ENCODE assay signal across 9 mouse cellular contexts in the genomic region with DNA sequence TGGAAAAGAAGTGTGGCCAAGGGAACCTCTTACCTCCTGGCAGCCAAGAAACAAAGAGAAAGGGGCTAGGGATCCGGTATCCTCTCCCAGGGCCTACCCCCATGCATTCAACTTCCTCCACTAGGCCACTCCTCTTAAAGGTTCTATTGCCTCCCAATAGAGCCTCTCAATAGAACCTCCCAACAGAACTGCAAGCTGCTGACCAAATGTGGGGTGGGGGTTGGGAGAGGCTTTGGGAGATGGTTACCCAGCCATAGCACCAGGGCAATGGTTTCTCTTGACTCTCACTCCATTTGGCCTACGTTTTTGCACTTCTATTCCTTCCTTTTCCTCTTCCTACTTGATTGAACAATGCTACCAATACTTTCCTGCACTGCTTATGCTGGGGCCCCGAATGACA.
A peak's percentile ranks its signal among the peaks of the same experiment; 100 is the strongest.
DNase-seq lines count a peak whose midpoint lies in the region; ATAC-seq and TF ChIP-seq lines count a peak whose summit lies in the region.
"Had no signal": no experiment of that assay in that cellular context is flagged by ENCODE, and none has a peak within 500 bp of the region (broad histone marks: within the 10 kb centered on the region; RNA-seq: fewer than 3 reads in every experiment).

No protein-coding gene starts in this region.

- H3K79me2 ChIP-seq in heart, adult 2 months (replicated peaks; ENCODE audit: control insufficient read depth, insufficient read depth, low read length) = no peaks in the 10 kb centered on the region

- H3K27me3 ChIP-seq in heart, adult 2 months (ENCODE audit: control insufficient read depth, insufficient read depth, low read length) = no peaks in the 10 kb centered on the region
- no peaks in the 10 kb centered on the region for H3K27me3 ChIP-seq in lung, embryonic 15.5 days
- no peaks in the 10 kb centered on the region for H3K27me3 ChIP-seq in forebrain, postnatal 0 days (ENCODE audit: insufficient read depth, low read length)
- H3K27me3 ChIP-seq in small intestine, adult 2 months (ENCODE audit: control insufficient read depth, insufficient read depth, low read length) = no peaks in the 10 kb centered on the region

- no peak for TF ChIP-seq CTCF in heart, adult 2 months (IDR thresholded peaks at IDR 0.05)
- TF ChIP-seq CTCF in forebrain, postnatal 0 days (IDR thresholded peaks at IDR 0.05; ENCODE audit: low read depth) = no peak
- no peak for TF ChIP-seq CTCF in small intestine, adult 2 months (IDR thresholded peaks at IDR 0.05; ENCODE audit: extremely low read depth, insufficient read length, insufficient replicate concordance, low read depth, low read length)

- DNase-seq in heart, adult 2 months = no peak
- DNase-seq in heart, adult 9 months (ENCODE audit: low spot score in 2 of 2) = no peak
- no peak for DNase-seq in lung, postnatal 4 days
- no peak for DNase-seq in forebrain, postnatal 0 days
- DNase-seq in left cerebral cortex, postnatal 10 days (ENCODE audit: extremely low spot score in 1 of 2, low spot score in 2 of 2) = no peak
- DNase-seq in yolk sac, embryonic 10.5 days (ENCODE audit: low spot score) = no peak

- H3K36me3 ChIP-seq in heart, adult 2 months (ENCODE audit: control insufficient read depth, insufficient read depth, low read length) = peaks cover 4% of the 10 kb centered on the region
- H3K36me3 ChIP-seq in lung, embryonic 15.5 days = no peaks in the 10 kb centered on the region
- no peaks in the 10 kb centered on the region for H3K36me3 ChIP-seq in forebrain, postnatal 0 days (ENCODE audit: insufficient read depth)
- H3K36me3 ChIP-seq in small intestine, adult 2 months (ENCODE audit: control insufficient read depth, insufficient read depth, low read length) = no peaks in the 10 kb centered on the region

- peak overlapping the region; percentile 40; the same call in 1 of the 2 replicates for H3K4me2 ChIP-seq in lung, embryonic 15.5 days
- peak overlapping the region; percentile 38; the same call in 1 of the 2 replicates for H3K4me2 ChIP-seq in forebrain, postnatal 0 days (ENCODE audit: low read depth)

- H3K4me1 ChIP-seq in heart, adult 2 months (ENCODE audit: control insufficient read depth, insufficient read depth, low read length) = peaks cover 14% of the 10 kb centered on the region
- peaks cover 32% of the 10 kb centered on the region for H3K4me1 ChIP-seq in lung, embryonic 15.5 days
- peaks cover 12% of the 10 kb centered on the region for H3K4me1 ChIP-seq in forebrain, postnatal 0 days (ENCODE audit: insufficient read depth)
- H3K4me1 ChIP-seq in small intestine, adult 2 months (ENCODE audit: control insufficient read depth, insufficient read depth, insufficient read length, low read length) = no peaks in the 10 kb centered on the region

- intact Hi-C loops in heart, adult 2 months (cut with DNase I) = no loop called here
- intact Hi-C loops in left cerebral cortex, postnatal 10 days (cut with DNase I) = no loop called here

- H3K4me3 ChIP-seq in heart, adult 2 months = no peak overlapping the region; the same call in 1 of the 2 replicates
- no peak overlapping the region for H3K4me3 ChIP-seq in lung, embryonic 15.5 days
- no peak overlapping the region for H3K4me3 ChIP-seq in forebrain, postnatal 0 days (ENCODE audit: low read depth, low read length)
- H3K4me3 ChIP-seq in small intestine, adult 2 months (ENCODE audit: low read depth, low read length) = no peak overlapping the region
- H3K4me3 ChIP-seq: myocyte had no signal

- H3K27ac ChIP-seq in heart, adult 2 months = peak overlapping the region; percentile 78
- H3K27ac ChIP-seq in lung, embryonic 15.5 days = peak overlapping the region; percentile 29; the same call in 1 of the 2 replicates
- no peak overlapping the region for H3K27ac ChIP-seq in forebrain, postnatal 0 days (ENCODE audit: low read depth, low read length)
- 0 out of 2 replicates have a peak overlapping the region, but pooled peaks have one; percentile 31 for H3K27ac ChIP-seq in small intestine, adult 2 months (ENCODE audit: insufficient read depth, low read depth, low read length)

- TF ChIP-seq EP300 in heart, adult 2 months (IDR thresholded peaks at IDR 0.05; ENCODE audit: insufficient read depth, low read depth, low read length) = no peak

- no peak for ATAC-seq in lung, embryonic 15.5 days (ENCODE audit: borderline replicate concordance, extremely low read depth, low FRiP score, low TSS enrichment)
- no peak for ATAC-seq in forebrain, postnatal 0 days

- H3K9ac ChIP-seq in heart, adult 2 months (ENCODE audit: low read depth, low read length) = no peak overlapping the region; the same call in 1 of the 2 replicates
- no peak overlapping the region for H3K9ac ChIP-seq in lung, embryonic 15.5 days
- no peak overlapping the region for H3K9ac ChIP-seq in forebrain, postnatal 0 days

- no peaks in the 10 kb centered on the region for H3K9me3 ChIP-seq in lung, embryonic 15.5 days
- no peaks in the 10 kb centered on the region for H3K9me3 ChIP-seq in forebrain, postnatal 0 days (ENCODE audit: low read length)

- no peak for TF ChIP-seq POLR2A in heart, adult 2 months (IDR thresholded peaks at IDR 0.05; ENCODE audit: insufficient read depth, low read depth, low read length)
- no peak for TF ChIP-seq POLR2A in small intestine, adult 2 months (IDR thresholded peaks at IDR 0.05; ENCODE audit: low read depth, low read length)

- 40% methylated on average over 3 of the region's 3 CpGs for WGBS in heart, adult 2 months
- 56% methylated on average over 3 of the region's 3 CpGs for WGBS in lung, embryonic 15.5 days
- 50% methylated on average over 3 of the region's 3 CpGs for WGBS in forebrain, postnatal 0 days
- 78% methylated on average over 3 of the region's 3 CpGs for WGBS in small intestine, adult 2 months
